Mouse (Mus musculus): ENCODE data around the gene Rps6kc1.

DNA sequence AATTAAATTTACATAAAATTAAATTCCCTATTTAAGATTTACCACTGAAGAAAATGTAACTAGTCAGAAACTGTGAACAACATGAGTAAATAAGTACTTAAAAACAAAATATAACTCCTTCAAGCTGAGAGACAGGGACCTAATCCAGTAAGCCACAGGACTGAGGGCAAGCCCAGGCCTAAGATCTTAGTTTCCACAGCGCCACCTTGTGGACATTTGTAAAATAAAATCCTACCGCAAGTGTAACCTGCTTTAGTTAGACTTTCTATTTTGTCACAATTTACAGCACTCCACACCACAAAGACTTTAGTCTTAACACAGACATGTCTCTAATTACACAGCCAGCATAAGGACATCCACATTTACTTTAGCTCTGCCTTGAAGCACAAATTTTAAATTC, 30.1 kb downstream of the Rps6kc1 start:
- TF ChIP-seq CTCF (IDR thresholded peaks at IDR 0.05; ENCODE audit: insufficient read depth, low read depth, low read length) (no peak), POLR2A (IDR thresholded peaks at IDR 0.05; ENCODE audit: insufficient read depth, low read depth, low read length) (no peak)
